Mouse (Mus musculus): ENCODE measurements around the gene Zdhhc24. TPM values are rescaled to one million over a fixed set of nuclear protein-coding genes. Genes with fewer than 3 reads are reported as not detected.
A peak's percentile ranks its signal among the peaks of the same experiment; 100 is the strongest.

Gene Zdhhc24
- polyA plus RNA-seq, 1 experiment: 10.3 TPM

DNA sequence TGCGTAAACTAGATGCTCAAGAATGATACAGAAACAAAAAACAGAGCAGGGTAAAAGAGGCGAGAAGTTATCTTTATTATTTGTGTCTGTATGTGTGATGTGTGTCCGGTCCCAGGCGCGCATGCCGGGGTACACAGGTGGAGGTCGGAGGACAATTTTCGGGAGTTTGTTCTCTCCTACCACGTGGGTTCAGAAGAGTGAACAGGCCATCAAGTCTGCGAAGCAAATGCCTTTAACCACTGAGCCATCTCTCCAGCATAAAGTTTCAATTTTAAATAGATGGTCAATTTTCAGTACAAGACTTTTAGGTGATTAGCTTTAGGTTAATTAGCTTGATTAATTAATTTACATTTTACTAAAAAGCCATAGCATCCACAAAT, 846 bp downstream of the Zdhhc24 start:
- no peaks in the 10 kb centered on the region for H3K36me3 ChIP-seq (ENCODE audit: control insufficient read depth, insufficient read depth, low read length, poor library complexity, severe bottlenecking)
- H3K27ac ChIP-seq (ENCODE audit: insufficient read depth, low read length): no peak overlapping the region
- peak overlapping the region; percentile 70 for H3K9ac ChIP-seq (ENCODE audit: low read depth, poor library complexity, severe bottlenecking)
- peaks cover 2% of the 10 kb centered on the region for H3K4me1 ChIP-seq (ENCODE audit: control insufficient read depth, insufficient read depth, low read length)
- H3K4me3 ChIP-seq (ENCODE audit: low read depth, low read length): peak overlapping the region; percentile 87
- TF ChIP-seq CTCF (IDR thresholded peaks at IDR 0.05; ENCODE audit: low read depth, low read length) (no peak), POLR2A (IDR thresholded peaks at IDR 0.05; ENCODE audit: insufficient read depth, low read length) (no peak), EP300 (IDR thresholded peaks at IDR 0.05; ENCODE audit: insufficient read depth, low read depth, low read length) (no peak)
- H3K27me3 ChIP-seq (ENCODE audit: control insufficient read depth, insufficient read depth, low read length, poor library complexity, severe bottlenecking): no peaks in the 10 kb centered on the region
- H3K9me3 ChIP-seq (replicated peaks; ENCODE audit: control insufficient read depth, insufficient read depth, low read length, poor library complexity, severe bottlenecking): no peaks in the 10 kb centered on the region

DNA sequence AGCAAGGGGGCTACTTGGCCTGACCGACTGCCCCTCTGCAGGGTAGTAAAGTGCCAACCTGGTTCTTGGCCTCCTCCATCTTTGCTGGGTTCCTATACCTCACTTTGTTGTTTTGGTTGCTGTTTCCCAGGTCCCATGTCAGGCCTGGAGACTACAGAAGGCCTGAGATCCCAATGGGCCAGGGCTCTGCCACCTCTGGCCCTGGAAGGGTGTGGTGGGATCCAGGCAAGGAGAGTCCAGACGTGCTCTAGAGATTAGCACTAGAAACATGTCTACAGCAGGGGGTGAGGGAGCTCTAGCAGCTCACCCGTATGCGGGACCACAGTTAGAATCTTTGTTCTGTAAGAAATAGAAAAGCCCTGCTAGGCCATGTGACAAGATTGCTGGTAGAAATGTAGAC, 5.5 kb downstream of the Zdhhc24 start:
- Histone ChIP-seq H3K27me3 (ENCODE audit: control insufficient read depth, insufficient read depth, low read length, poor library complexity, severe bottlenecking) (no peaks in the 10 kb centered on the region), H3K9ac (ENCODE audit: low read depth, poor library complexity, severe bottlenecking) (no peak overlapping the region), H3K36me3 (ENCODE audit: control insufficient read depth, insufficient read depth, low read length, poor library complexity, severe bottlenecking) (no peaks in the 10 kb centered on the region), H3K4me3 (ENCODE audit: low read depth, low read length) (no peak overlapping the region), H3K9me3 (replicated peaks; ENCODE audit: control insufficient read depth, insufficient read depth, low read length, poor library complexity, severe bottlenecking) (no peaks in the 10 kb centered on the region), H3K4me1 (ENCODE audit: control insufficient read depth, insufficient read depth, low read length) (no peaks in the 10 kb centered on the region), H3K27ac (ENCODE audit: insufficient read depth, low read length) (no peak overlapping the region)
- no peak for TF ChIP-seq EP300 (IDR thresholded peaks at IDR 0.05; ENCODE audit: insufficient read depth, low read depth, low read length)
- TF ChIP-seq POLR2A (IDR thresholded peaks at IDR 0.05; ENCODE audit: insufficient read depth, low read length): no peak
- no peak for TF ChIP-seq CTCF (IDR thresholded peaks at IDR 0.05; ENCODE audit: low read depth, low read length)

DNA sequence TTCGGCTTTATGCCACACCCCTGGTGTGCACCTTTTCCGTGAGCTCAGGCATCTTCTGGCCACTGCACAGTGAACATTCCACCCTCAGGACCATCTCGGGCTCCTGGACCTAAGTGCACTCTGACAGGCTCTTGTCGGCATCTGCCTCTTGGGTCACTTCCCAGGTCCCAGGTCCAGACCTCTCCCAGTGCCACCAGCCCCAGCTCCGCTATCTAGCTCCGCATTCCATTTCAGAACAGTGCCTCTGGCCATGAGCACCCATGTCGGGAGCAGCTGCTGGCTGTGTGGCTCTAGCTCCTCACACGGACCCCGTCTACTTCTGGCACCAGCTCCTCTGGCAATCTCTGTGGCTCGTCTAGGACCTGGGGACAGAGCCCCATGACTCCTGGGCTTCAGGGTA, 11.3 kb downstream of the Zdhhc24 start:
- Histone ChIP-seq H3K27me3 (ENCODE audit: control insufficient read depth, insufficient read depth, low read length, poor library complexity, severe bottlenecking) (no peaks in the 10 kb centered on the region), H3K9ac (ENCODE audit: low read depth, poor library complexity, severe bottlenecking) (no peak overlapping the region), H3K9me3 (replicated peaks; ENCODE audit: control insufficient read depth, insufficient read depth, low read length, poor library complexity, severe bottlenecking) (no peaks in the 10 kb centered on the region), H3K27ac (ENCODE audit: insufficient read depth, low read length) (no peak overlapping the region), H3K36me3 (ENCODE audit: control insufficient read depth, insufficient read depth, low read length, poor library complexity, severe bottlenecking) (no peaks in the 10 kb centered on the region), H3K4me1 (ENCODE audit: control insufficient read depth, insufficient read depth, low read length) (no peaks in the 10 kb centered on the region), H3K4me3 (ENCODE audit: low read depth, low read length) (no peak overlapping the region)
- TF ChIP-seq EP300 (IDR thresholded peaks at IDR 0.05; ENCODE audit: insufficient read depth, low read depth, low read length) (no peak), POLR2A (IDR thresholded peaks at IDR 0.05; ENCODE audit: insufficient read depth, low read length) (no peak), CTCF (IDR thresholded peaks at IDR 0.05; ENCODE audit: low read depth, low read length) (no peak)

DNA sequence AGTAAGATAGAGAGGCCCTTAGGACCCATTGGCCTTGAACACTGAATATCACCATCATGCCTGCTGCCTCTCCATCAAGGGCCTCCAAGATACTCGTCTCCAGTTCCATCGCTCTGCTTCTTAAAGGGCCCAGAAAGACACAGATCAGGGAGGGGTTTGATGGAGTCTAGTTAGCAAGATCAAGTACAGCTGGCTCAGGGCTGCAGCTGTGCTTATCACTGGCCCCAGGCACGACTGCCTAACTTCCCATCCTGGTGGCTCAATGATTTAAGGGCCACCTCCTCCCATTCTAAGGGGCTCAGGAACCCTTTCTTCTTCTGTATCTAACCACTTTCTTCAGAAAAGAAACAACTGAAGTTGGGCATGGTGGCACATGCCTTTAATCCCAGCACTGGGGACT, 13.3 kb downstream of the Zdhhc24 start:
- no peak for TF ChIP-seq CTCF (IDR thresholded peaks at IDR 0.05; ENCODE audit: low read depth, low read length)
- TF ChIP-seq EP300 (IDR thresholded peaks at IDR 0.05; ENCODE audit: insufficient read depth, low read depth, low read length): no peak
- no peak for TF ChIP-seq POLR2A (IDR thresholded peaks at IDR 0.05; ENCODE audit: insufficient read depth, low read length)

DNA sequence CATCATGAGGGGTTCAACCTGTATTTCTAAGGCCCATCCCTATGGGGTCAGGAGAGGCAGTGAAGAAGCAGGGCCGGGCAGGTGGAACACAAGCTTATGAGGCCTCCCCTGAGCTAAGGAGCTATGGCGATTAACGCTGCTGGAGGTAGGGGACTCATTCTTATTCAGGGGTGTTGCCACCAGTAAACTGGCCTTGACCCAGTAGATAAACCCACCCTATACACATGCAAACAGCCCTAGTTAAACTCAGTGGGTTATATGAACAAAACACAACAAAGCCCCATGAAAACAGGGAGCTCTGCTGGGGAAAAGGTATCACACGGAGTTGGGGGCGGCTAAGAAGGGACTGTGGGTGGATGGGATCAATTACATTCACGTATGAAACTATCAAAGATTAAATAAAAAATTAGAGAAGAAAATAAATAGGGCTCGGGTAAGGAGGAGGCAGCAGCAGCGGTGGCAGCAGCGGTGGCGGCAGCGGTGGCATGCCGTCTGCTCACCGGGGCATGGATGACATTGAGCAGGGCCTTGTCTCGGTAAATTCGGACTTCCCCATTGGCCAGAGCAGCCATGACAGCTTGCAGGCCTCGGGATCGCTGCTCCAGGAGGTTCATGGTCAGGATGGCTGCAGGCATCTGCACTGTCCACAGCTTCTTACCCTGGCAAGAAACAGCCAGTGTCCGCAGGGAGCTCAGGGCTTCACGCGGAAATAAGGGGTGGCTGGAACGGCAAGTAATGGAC, 18.5 kb downstream of the Zdhhc24 start:
- peak overlapping the region; percentile 1; the same call in 1 of the 2 replicates for H3K4me3 ChIP-seq (ENCODE audit: low read depth, low read length)
- no peaks in the 10 kb centered on the region for H3K9me3 ChIP-seq (replicated peaks; ENCODE audit: control insufficient read depth, insufficient read depth, low read length, poor library complexity, severe bottlenecking)
- H3K36me3 ChIP-seq (ENCODE audit: control insufficient read depth, insufficient read depth, low read length, poor library complexity, severe bottlenecking): no peaks in the 10 kb centered on the region
- no peak overlapping the region for H3K27ac ChIP-seq (ENCODE audit: insufficient read depth, low read length)
- H3K9ac ChIP-seq (ENCODE audit: low read depth, poor library complexity, severe bottlenecking): no peak overlapping the region
- no peaks in the 10 kb centered on the region for H3K27me3 ChIP-seq (ENCODE audit: control insufficient read depth, insufficient read depth, low read length, poor library complexity, severe bottlenecking)
- TF ChIP-seq POLR2A (IDR thresholded peaks at IDR 0.05; ENCODE audit: insufficient read depth, low read length) (no peak), EP300 (IDR thresholded peaks at IDR 0.05; ENCODE audit: insufficient read depth, low read depth, low read length) (0 out of 2 replicates have a peak, but pooled peaks have one; percentile 42)
- no peaks in the 10 kb centered on the region for H3K4me1 ChIP-seq (ENCODE audit: control insufficient read depth, insufficient read depth, low read length)

More for the DNA sequence above, 13.3 kb downstream of the Zdhhc24 start:
- H3K9ac ChIP-seq (ENCODE audit: low read depth, poor library complexity, severe bottlenecking): no peak overlapping the region
- H3K4me1 ChIP-seq (ENCODE audit: control insufficient read depth, insufficient read depth, low read length): no peaks in the 10 kb centered on the region
- H3K27ac ChIP-seq (ENCODE audit: insufficient read depth, low read length): no peak overlapping the region
- H3K27me3 ChIP-seq (ENCODE audit: control insufficient read depth, insufficient read depth, low read length, poor library complexity, severe bottlenecking): no peaks in the 10 kb centered on the region
- H3K9me3 ChIP-seq (replicated peaks; ENCODE audit: control insufficient read depth, insufficient read depth, low read length, poor library complexity, severe bottlenecking): no peaks in the 10 kb centered on the region
- H3K36me3 ChIP-seq (ENCODE audit: control insufficient read depth, insufficient read depth, low read length, poor library complexity, severe bottlenecking): no peaks in the 10 kb centered on the region
- no peak overlapping the region for H3K4me3 ChIP-seq (ENCODE audit: low read depth, low read length)

DNA sequence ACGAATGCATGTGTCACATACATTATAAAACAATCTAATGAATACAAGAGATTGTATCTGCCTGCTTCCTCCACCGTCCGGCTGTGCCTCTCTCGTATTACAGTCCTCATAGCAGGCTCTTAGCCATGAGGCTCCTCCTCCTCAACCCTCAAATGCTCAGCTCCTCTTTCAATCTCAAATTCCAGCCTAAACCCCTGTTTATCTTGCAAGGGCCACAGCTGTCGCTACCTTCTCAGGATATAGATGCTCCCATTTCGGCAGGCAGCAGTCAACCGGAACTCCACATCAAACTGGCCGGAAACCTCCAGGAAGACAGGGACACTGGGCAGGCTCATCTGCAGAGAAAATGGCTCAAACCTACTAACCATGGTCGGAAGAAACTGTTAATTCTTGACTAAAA, 20.5 kb downstream of the Zdhhc24 start:
- H3K9ac ChIP-seq (ENCODE audit: low read depth, poor library complexity, severe bottlenecking): no peak overlapping the region
- H3K27ac ChIP-seq (ENCODE audit: insufficient read depth, low read length): no peak overlapping the region
- no peaks in the 10 kb centered on the region for H3K9me3 ChIP-seq (replicated peaks; ENCODE audit: control insufficient read depth, insufficient read depth, low read length, poor library complexity, severe bottlenecking)
- no peaks in the 10 kb centered on the region for H3K4me1 ChIP-seq (ENCODE audit: control insufficient read depth, insufficient read depth, low read length)
- TF ChIP-seq CTCF (IDR thresholded peaks at IDR 0.05; ENCODE audit: low read depth, low read length) (no peak), POLR2A (IDR thresholded peaks at IDR 0.05; ENCODE audit: insufficient read depth, low read length) (no peak), EP300 (IDR thresholded peaks at IDR 0.05; ENCODE audit: insufficient read depth, low read depth, low read length) (no peak)
- H3K36me3 ChIP-seq (ENCODE audit: control insufficient read depth, insufficient read depth, low read length, poor library complexity, severe bottlenecking): no peaks in the 10 kb centered on the region
- H3K27me3 ChIP-seq (ENCODE audit: control insufficient read depth, insufficient read depth, low read length, poor library complexity, severe bottlenecking): no peaks in the 10 kb centered on the region
- H3K4me3 ChIP-seq (ENCODE audit: low read depth, low read length): no peak overlapping the region

Measured in ES-Bruce4 (cell line).